Mouse (Mus musculus) kidney, adult 11 months (tissue): ENCODE measurements at regions not wholly inside any gene's neighbourhood (a gene's known extent, or its start where the extent isn't known, plus 50 kb on each side); places are given as distances from the start of the nearest gene placed in this dataset.

Experiments
- DNase-seq: peaks from one replicate; pipeline ENCODE4 v3.0.0; 2022

- DNase-seq = no peak
These were observed 818.0 kb downstream of the Trim52 start for GRCm38 (mm10) chr14:106924026-106924425.

- no peak for DNase-seq
These were observed 818.4 kb downstream of the Trim52 start for GRCm38 (mm10) chr14:106924443-106924842.

- DNase-seq = no peak
These were observed 839.3 kb downstream of the Trim52 start for GRCm38 (mm10) chr14:106945261-106945660.

- no peak for DNase-seq
These were observed 872.0 kb downstream of the Trim52 start for GRCm38 (mm10) chr14:106977958-106978357.

GRCm38 (mm10) chr14:106980752-106981151, 874.8 kb downstream of the Trim52 start:
- no peak for DNase-seq

- no peak for DNase-seq
These were observed 891.7 kb downstream of the Trim52 start for GRCm38 (mm10) chr14:106997565-106998279.

GRCm38 (mm10) chr14:107004981-107005380, 899.0 kb downstream of the Trim52 start:
- DNase-seq = no peak

- no peak for DNase-seq
These were observed 903.6 kb downstream of the Trim52 start for GRCm38 (mm10) chr14:107009617-107010016.

GRCm38 (mm10) chr14:107033807-107034206, 927.8 kb downstream of the Trim52 start:
- DNase-seq = peak; percentile 20

- no peak for DNase-seq
These were observed 946.1 kb downstream of the Trim52 start for GRCm38 (mm10) chr14:107051946-107052551.

- DNase-seq = no peak
These were observed 962.6 kb downstream of the Trim52 start for GRCm38 (mm10) chr14:107068592-107068991.

GRCm38 (mm10) chr14:107080407-107080806, 974.4 kb downstream of the Trim52 start:
- no peak for DNase-seq
